ENCODE assay signal across 12 mouse cellular contexts in the genomic region with DNA sequence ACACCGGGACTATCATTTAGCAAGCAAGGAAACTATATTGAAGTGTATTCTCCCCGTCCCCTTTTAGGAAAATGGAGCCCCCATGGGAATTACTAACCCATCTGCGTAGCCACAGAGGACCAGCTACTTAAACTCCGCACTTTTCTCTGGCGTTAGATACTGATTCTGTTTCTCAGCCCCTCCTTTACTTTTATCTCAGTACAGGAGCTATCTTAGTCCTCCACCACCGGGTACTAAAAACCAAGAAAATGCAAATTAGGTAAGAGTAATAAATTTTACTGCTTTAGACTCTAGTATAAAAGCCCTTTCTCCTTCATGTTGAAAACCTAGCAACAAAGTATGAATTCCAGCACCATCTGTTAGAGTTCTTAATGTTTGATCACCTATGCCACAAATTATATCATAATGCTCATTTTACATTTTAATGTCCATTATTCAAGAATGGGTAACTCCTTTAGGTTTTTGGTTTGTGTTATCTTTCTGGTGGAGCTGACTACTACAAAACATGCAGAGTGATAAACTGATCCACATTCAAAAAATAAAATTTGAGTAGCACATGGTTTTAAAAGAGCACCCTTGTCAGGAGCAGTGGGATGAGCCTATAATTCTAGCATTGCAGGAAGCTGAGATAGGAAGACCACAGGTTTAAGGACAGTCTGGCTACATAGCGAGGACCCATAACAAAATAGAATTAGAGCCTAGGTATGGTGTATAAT.
"Had no signal": no experiment of that assay in that cellular context is flagged by ENCODE, and none has a peak within 500 bp of the region (broad histone marks: within the 10 kb centered on the region; RNA-seq: fewer than 3 reads in every experiment).

No protein-coding gene starts in this region.

- H3K9ac ChIP-seq: kidney, embryonic 15.5 days; limb, embryonic 15.5 days; lung, embryonic 14.5 days; midbrain, embryonic 13.5 days had no signal

- H3K27ac ChIP-seq: kidney, embryonic 15.5 days; limb, embryonic 15.5 days; midbrain, embryonic 13.5 days had no signal

- H3K4me1 ChIP-seq: kidney, embryonic 15.5 days; limb, embryonic 15.5 days had no signal

- H3K36me3 ChIP-seq: kidney, embryonic 15.5 days; limb, embryonic 15.5 days; midbrain, embryonic 13.5 days had no signal

- H3K4me2 ChIP-seq: kidney, embryonic 15.5 days; limb, embryonic 15.5 days; lung, embryonic 14.5 days; midbrain, embryonic 13.5 days had no signal

- H3K9me3 ChIP-seq: kidney, embryonic 15.5 days; limb, embryonic 15.5 days; megakaryocyte, embryonic 14.5 days; midbrain, embryonic 13.5 days had no signal

- DNase-seq: kidney, adult 2 months; kidney, postnatal 14 days; lung, embryonic 14.5 days; lung, postnatal 10 days; lung, postnatal 4 days; right cerebral cortex, postnatal 25 days; thymus, postnatal 4 days had no signal

- H3K27me3 ChIP-seq: kidney, embryonic 15.5 days; limb, embryonic 15.5 days; midbrain, embryonic 13.5 days had no signal

- ATAC-seq: intestine, embryonic 16.5 days; midbrain, embryonic 13.5 days had no signal

- H3K4me3 ChIP-seq: kidney, embryonic 15.5 days; limb, embryonic 15.5 days; megakaryocyte, embryonic 14.5 days; midbrain, embryonic 13.5 days had no signal
